Mouse (Mus musculus) cortical plate, adult 2 months (tissue): Measurements from ENCODE around the gene Gm26920.

ENCODE experiments used
- CTCF ChIP-seq: fragments of 200-500 bp; IDR thresholded peaks from 2 replicates; pipeline ENCODE4 v1.5.1; 2011; ENCODE audit warnings: mild to moderate bottlenecking, control low read depth, low read length; ENCODE audit not compliant: insufficient read depth; ENCODE audit errors: extremely low read depth
- POLR2A ChIP-seq: fragments of 200-500 bp; IDR thresholded peaks from 2 replicates; pipeline ENCODE4 v1.6.1; 2011; ENCODE audit warnings: mild to moderate bottlenecking, low read length, control low read depth; ENCODE audit not compliant: insufficient read depth; ENCODE audit errors: extremely low read depth

DNA sequence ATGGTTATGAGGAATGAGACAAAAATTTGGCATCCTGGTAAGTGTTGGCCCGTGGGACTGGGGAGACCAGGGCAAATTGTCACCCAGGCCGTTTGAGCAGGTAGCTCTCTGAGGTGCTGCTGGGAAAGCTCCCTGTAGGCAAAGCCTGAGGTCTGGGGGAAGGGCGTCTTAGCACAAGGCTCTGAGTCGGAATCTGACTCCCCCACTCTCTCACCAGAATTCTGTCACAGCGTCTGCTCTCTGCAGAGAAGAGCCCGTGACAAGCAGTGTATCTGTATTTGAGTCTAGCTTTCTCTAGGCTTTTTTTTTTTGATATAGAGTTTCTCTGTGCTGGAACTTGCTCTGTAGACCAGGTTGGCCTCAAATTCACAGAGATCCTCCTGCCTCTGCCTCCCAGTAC, 73.0 kb downstream of the Gm26920 start:
- TF ChIP-seq CTCF (no peak), POLR2A (no peak)
